Mouse (Mus musculus) midbrain, embryonic 10.5 days (tissue): Measurements from ENCODE around the gene Plcxd1. TPM values are rescaled to one million over a fixed set of nuclear protein-coding genes. Genes with fewer than 3 reads are reported as not detected.
"Not testable (repeated sequence)": the region's sequence is repeated elsewhere in the genome, so short reads cannot be mapped to it uniquely, and the experiment has no call there.

ENCODE experiments used
- DNase-seq: peaks from one replicate; pipeline ENCODE4 v3.0.0-alpha.2; 2017; ENCODE audit warnings: low spot score
- H3K27ac ChIP-seq: fragments of 300-500 bp; sonication (generic); replicated peaks from 2 replicates; pipeline ENCODE4 v1.5.1; 2016; ENCODE audit warnings: mild to moderate bottlenecking
- H3K27me3 ChIP-seq: fragments of 300-500 bp; sonication (generic); 2 replicates; pipeline ENCODE4 v1.6.1; 2016; ENCODE audit warnings: low read depth, mild to moderate bottlenecking; ENCODE audit not compliant: poor library complexity, severe bottlenecking
- H3K36me3 ChIP-seq: fragments of 300-500 bp; sonication (generic); 2 replicates; pipeline ENCODE4 v1.6.1; 2016; ENCODE audit warnings: mild to moderate bottlenecking, moderate library complexity
- H3K4me1 ChIP-seq: fragments of 300-500 bp; sonication (generic); 2 replicates; pipeline ENCODE4 v1.6.1; 2016
- H3K4me3 ChIP-seq: fragments of 300-500 bp; sonication (generic); 2 replicates; pipeline ENCODE4 v1.5.1; 2016; ENCODE audit warnings: mild to moderate bottlenecking, moderate library complexity
- H3K9me3 ChIP-seq: fragments of 300-500 bp; sonication (generic); replicated peaks from 2 replicates; pipeline ENCODE4 v1.6.1; 2016; ENCODE audit warnings: mild to moderate bottlenecking
- WGBS: fragments of 180-500 bp; shearing (Covaris S2); methylation state at CpG from one replicate; pipeline ENCODE4 v1.1.7; 2016; 5-methylcytosine and 5-hydroxymethylcytosine counted together
- polyA plus RNA-seq: library from polyadenylated mRNA; unstranded; fragments of >200 nt; fragmentation: Nextera tagmentation; extraction: Ambion mirVana; gene quantifications from 2 replicates; pipeline ENCODE4 v1.2.1, GENCODE M21; 2016

The Plcxd1 gene
- polyA plus RNA-seq, 1 experiment from 2014 or later: 1.8 TPM

DNA sequence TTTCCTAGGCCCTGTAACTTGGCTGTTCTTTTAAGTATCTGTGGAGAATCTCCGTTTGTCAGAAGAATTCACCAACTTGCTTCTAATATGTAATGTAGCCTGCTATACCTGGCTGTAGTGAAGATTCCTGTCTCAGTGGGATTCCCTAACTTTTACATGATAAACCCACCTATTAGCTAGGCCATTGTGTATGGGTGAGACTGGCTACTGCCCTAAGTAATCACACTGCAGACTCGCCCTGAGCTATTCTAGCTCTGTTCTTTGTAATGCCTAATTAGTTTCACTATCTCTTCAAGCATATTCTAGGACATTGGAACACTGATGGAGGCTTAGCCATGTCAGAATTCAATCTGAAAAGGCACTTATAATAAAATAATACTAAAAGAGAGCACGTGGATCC lies 22.6 kb downstream of the Plcxd1 start:
- not testable (repeated sequence) for H3K27ac ChIP-seq, H3K4me1 ChIP-seq, DNase-seq, H3K27me3 ChIP-seq, H3K4me3 ChIP-seq, H3K9me3 ChIP-seq
- 82% methylated on average over 3 of the region's 3 CpGs for WGBS
- H3K36me3 ChIP-seq: peaks cover 90% of the 10 kb centered on the region

- Histone ChIP-seq H3K36me3 (peaks cover 25% of the 10 kb centered on the region), H3K4me3 (peak within 1 kb of the TSS; percentile 70), H3K9me3 (peaks cover 6% of the 10 kb centered on the region; the same call in 1 of the 2 replicates), H3K4me1 (peaks cover 7% of the 10 kb centered on the region), H3K27me3 (no peaks in the 10 kb centered on the region), H3K27ac (peak within 1 kb of the TSS; percentile 82)
- peak; percentile 99 for DNase-seq
- 3% methylated on average over 46 of the region's 46 CpGs for WGBS
Measured at GRCm38 (mm10) chr5:110135293-110136086, 35.7 kb downstream of the Plcxd1 start, which contains the start of gene Chfr. Gene Chfr, plus strand, starts transcription at chr5:110135842.

GRCm38 (mm10) chr5:110136087-110136464 lies 36.3 kb downstream of the Plcxd1 start:
- peak overlapping the region; percentile 82 for H3K27ac ChIP-seq
- no peak for DNase-seq

DNA sequence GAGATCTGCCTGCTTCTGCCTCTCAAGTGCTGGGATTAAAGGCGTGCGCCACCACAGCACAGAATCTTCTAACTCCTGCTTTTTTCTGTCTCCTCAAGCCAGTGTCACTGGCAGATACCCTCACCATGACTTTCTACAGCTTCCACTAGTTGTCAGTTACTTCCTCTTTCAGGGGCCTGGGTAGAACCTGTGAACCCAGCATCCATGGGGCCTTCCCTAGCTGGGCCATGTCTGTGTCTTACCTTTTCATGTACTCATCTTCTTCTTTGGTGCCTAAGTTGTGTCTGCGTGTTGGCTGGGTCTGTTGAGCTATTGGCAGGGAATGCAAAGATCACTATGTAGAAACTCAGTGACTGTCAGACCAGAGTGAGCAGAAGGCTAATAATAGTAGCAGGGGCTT lies 38.0 kb downstream of the Plcxd1 start:
- Histone ChIP-seq H3K9me3 (no peaks in the 10 kb centered on the region; the same call in 1 of the 2 replicates), H3K27ac (no peak overlapping the region), H3K4me3 (no peak overlapping the region), H3K4me1 (peaks cover 7% of the 10 kb centered on the region), H3K27me3 (no peaks in the 10 kb centered on the region), H3K36me3 (peaks cover 35% of the 10 kb centered on the region)
- DNase-seq: no peak
- WGBS: 93% methylated on average over 3 of the region's 3 CpGs

More at GRCm38 (mm10) chr5:110136087-110136464, 36.3 kb downstream of the Plcxd1 start:
- Histone ChIP-seq H3K4me3 (peak overlapping the region; percentile 70), H3K4me1 (peaks cover 7% of the 10 kb centered on the region), H3K36me3 (peaks cover 24% of the 10 kb centered on the region), H3K27me3 (no peaks in the 10 kb centered on the region), H3K9me3 (peaks cover 3% of the 10 kb centered on the region; the same call in 1 of the 2 replicates)
- 7% methylated on average over 18 of the region's 18 CpGs for WGBS

DNA sequence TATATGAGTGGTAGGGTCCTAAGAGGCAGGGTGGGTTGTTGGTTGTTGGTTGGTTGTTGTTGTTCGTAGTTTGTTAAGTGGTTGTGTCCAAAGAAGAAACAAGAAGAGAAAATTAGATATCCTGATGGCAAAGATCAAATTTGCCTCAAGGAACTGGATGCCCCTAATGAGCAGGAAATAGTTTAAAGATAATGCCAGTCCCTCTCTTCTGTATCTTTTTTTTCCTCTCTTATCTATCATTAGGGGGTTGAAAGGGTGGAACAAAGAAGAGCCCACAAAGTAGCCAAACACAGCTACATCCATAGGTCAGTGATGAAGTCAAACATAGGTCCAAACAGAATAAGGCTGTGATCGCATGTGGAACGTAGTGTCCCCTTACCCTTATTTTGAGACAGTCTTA lies 39.6 kb downstream of the Plcxd1 start:
- Histone ChIP-seq H3K27me3 (no peaks in the 10 kb centered on the region), H3K36me3 (peaks cover 49% of the 10 kb centered on the region), H3K4me1 (peaks cover 7% of the 10 kb centered on the region), H3K9me3 (no peaks in the 10 kb centered on the region), H3K4me3 (no peak overlapping the region), H3K27ac (no peak overlapping the region)
- DNase-seq: no peak
- 97% methylated on average over 3 of the region's 3 CpGs for WGBS

DNA sequence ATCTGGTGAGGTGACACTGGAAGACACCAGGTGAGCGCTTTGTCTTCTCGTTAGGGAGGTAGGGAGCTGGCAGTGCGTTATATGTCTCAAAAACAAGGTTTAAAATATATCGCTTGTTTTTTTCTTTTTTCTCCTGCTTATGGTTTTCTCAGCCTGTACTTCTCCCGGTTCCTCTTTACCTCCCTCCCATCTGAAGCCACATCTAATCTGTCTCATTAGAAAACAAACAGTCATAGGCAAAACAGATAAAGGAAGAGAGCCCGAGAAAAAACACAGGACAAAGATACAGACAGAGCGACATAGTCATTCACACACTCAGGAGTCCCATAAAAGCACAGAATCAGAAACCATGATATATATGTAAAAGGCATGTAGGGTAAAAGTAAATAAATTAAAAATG lies 40.7 kb downstream of the Plcxd1 start:
- Histone ChIP-seq H3K4me1 (peaks cover 7% of the 10 kb centered on the region), H3K9me3 (no peaks in the 10 kb centered on the region), H3K36me3 (peaks cover 60% of the 10 kb centered on the region), H3K27me3 (no peaks in the 10 kb centered on the region), H3K27ac (no peak overlapping the region), H3K4me3 (no peak overlapping the region)
- DNase-seq: no peak
- 96% methylated on average over 7 of the region's 7 CpGs for WGBS

DNA sequence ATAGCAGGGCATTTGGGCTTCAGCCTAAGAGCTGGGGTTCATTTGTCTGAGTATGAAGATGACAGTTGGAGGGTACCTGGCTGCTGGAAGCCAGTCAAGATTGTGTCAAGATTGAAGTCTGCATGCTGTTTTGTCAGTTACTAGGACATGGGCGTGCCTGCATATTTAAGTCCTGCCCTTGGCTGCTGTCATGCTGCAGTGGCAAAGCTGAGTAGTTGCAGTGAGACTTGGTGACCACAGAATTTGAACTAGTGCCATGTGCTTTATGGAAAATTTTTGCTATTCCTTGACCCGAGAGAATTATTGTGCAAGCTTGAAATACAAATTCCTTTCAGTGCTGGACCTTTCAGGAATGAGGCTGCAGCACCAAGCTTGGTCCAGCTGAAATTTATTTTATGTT lies 42.5 kb downstream of the Plcxd1 start:
- Histone ChIP-seq H3K27ac (no peak overlapping the region), H3K36me3 (peaks cover 79% of the 10 kb centered on the region), H3K4me3 (no peak overlapping the region), H3K27me3 (no peaks in the 10 kb centered on the region), H3K9me3 (no peaks in the 10 kb centered on the region), H3K4me1 (no peaks in the 10 kb centered on the region)
- WGBS: 93% methylated on average over 2 of the region's 2 CpGs
- no peak for DNase-seq

GRCm38 (mm10) chr5:110143007-110143406 lies 43.2 kb downstream of the Plcxd1 start:
- DNase-seq: no peak
- no peaks in the 10 kb centered on the region for H3K4me1 ChIP-seq
- H3K9me3 ChIP-seq: no peaks in the 10 kb centered on the region
- WGBS: 91% methylated on average over 5 of the region's 5 CpGs
- peaks cover 82% of the 10 kb centered on the region for H3K36me3 ChIP-seq
- H3K27me3 ChIP-seq: no peaks in the 10 kb centered on the region
- no peak overlapping the region for H3K4me3 ChIP-seq
- H3K27ac ChIP-seq: no peak overlapping the region

Other genes with a start within 250 kb of the Plcxd1 start
- 0.73 and 0.91 TPM in 2 replicates for gene Gm15446, start 176.6 kb upstream of the Plcxd1 start, polyA plus RNA-seq
- 21.6 and 22.0 TPM in 2 replicates for gene Zfp932, start 103.4 kb upstream of the Plcxd1 start, polyA plus RNA-seq
- gene Gm17655, start 27.5 kb upstream of the Plcxd1 start, polyA plus RNA-seq: 4.9 and 5.9 TPM in 2 replicates
- gene Gm35315, start 5.5 kb upstream of the Plcxd1 start, polyA plus RNA-seq: 1.3 and 2.6 TPM in 2 replicates
- gene Gtpbp6, start 8.2 kb downstream of the Plcxd1 start, polyA plus RNA-seq: 30.0 and 36.2 TPM in 2 replicates
- gene Zfp605, start 10.1 kb downstream of the Plcxd1 start, polyA plus RNA-seq: 6.0 and 7.9 TPM in 2 replicates
- 53.4 and 62.2 TPM in 2 replicates for gene Chfr, start 35.9 kb downstream of the Plcxd1 start, polyA plus RNA-seq
- 16.4 and 18.3 TPM in 2 replicates for gene Golga3, start 76.7 kb downstream of the Plcxd1 start, polyA plus RNA-seq
- gene Ankle2, start 131.0 kb downstream of the Plcxd1 start, polyA plus RNA-seq: 30.9 and 31.2 TPM in 2 replicates
- gene Pgam5, start 169.9 kb downstream of the Plcxd1 start, polyA plus RNA-seq: 99.3 and 104 TPM in 2 replicates
- gene Pxmp2, start 186.2 kb downstream of the Plcxd1 start, polyA plus RNA-seq: 14.8 and 14.9 TPM in 2 replicates
- 40.8 and 44.1 TPM in 2 replicates for gene Pole, start 186.3 kb downstream of the Plcxd1 start, polyA plus RNA-seq
- gene P2rx2, start 243.2 kb downstream of the Plcxd1 start, polyA plus RNA-seq: 0.62 and 0.73 TPM in 2 replicates
- not detected in 2 replicates for gene Lrcol1, start 244.8 kb downstream of the Plcxd1 start, polyA plus RNA-seq